Mouse (Mus musculus): ENCODE results near the gene Tmem212.
"Not testable (repeated sequence)": the region's sequence is repeated elsewhere in the genome, so short reads cannot be mapped to it uniquely, and the experiment has no call there.

The Tmem212 gene

DNA sequence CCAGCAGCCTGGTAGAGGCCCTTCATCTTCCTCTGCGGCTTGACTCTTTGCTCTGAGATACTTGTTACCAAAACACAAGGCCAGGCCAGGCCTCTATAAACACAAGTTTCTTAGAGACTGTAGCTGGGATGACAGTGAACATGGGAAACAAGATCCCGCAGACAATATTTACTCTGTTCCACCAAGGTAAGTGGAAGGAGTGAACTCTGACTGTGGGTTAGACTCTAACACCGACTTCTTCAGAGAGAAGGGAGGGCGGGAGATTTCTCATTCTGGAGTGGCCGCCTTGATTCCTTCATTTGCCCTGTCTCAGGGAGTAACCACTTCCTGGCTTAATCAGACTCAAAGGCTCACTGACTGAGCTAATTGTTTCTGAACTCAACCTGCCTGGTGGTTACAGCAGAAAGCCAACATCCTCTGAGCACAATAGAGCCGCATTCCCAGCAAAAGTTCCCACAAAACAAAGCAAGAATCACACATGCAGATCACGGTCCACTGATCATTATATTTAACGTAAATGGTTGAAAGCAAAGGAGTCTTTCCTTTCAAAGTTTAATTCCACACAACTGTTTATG is at the start of gene Tmem212:
Gene Tmem212 (minus strand): TSS at position 51 of the 575 bp plus-strand sequence.
- no peak for DNase-seq (ENCODE audit: low spot score in 2 of 2)

GRCm38 (mm10) chr3:27945397-27945796 is 49.2 kb upstream of the Tmem212 start:
- DNase-seq (ENCODE audit: low spot score in 2 of 2) = not testable (repeated sequence)

- DNase-seq (ENCODE audit: low spot score in 2 of 2) = no peak
Measured at GRCm38 (mm10) chr3:27942991-27943390, 46.8 kb upstream of the Tmem212 start.

DNA sequence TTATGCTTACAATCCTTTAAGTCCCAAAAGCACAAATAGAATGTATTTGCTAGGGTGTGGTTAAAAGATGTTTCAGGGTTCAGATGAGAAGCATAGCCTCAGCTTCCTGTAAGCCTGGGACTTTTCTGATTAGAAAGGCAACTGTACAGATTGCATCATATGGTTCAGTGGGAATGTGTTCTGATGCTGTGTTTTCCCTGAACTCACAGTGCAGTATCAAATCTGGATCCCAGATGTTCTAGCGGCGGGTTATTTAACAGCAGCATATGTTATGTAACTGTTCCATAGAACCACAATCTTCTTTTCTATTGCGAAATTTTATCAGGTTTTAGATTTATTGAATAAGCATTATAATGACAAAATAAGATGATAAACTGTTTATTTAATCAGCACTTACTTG is 45.5 kb upstream of the Tmem212 start:
- no peak for DNase-seq (ENCODE audit: low spot score in 2 of 2)

DNA sequence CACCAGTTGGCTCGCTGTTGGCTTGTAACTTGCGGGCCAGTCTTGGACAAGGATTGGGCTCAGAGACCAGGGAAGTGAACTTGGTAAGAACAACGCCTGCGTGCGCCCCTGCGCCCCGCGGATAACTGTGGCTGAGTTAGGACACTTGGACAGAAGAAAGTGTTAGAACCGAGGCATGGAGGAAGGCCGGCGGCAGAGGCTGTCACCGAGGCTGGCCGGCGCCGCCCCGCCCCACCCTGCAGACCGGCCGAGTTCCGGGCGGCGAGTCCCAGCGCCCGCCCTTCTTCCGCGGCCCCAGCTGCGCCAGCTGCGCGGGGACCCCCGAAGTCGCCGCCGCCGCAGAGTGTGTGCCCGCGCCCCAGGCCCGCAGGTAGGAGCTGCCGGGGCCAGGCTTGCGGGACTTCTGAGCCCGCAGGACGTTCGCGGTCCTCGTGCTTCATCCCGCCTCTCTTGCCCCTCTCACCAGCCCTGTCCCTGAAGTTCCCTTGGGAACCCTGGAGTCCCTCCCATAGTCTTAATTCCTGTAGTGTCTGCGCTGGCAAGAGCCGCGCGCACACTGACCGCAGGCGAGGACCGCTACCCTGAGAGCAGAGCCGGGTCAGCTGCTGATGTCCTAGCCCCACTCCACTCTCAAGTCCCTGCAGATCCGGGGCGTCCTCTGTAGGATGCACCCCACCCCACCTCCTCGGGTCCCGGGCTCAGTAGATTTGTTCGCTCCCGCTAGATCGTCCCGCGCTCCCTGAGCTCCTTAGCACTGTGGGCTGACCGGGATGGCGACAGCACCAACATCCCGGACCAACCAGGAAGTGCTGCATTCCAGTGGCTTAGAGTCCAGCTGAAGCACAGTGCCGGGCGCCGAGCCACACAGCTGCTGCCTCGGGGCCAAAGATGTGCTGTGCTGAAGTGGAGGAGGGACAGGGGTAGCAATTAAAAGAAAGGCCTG is 42.5 kb upstream of the Tmem212 start, which contains the start of gene Pld1:
Gene Pld1 (plus strand): TSS at position 315 of the 943 bp plus-strand sequence.
- peak; percentile 15 to 26 for DNase-seq (ENCODE audit: low spot score in 2 of 2)

GRCm38 (mm10) chr3:27937144-27938110 is 41.3 kb upstream of the Tmem212 start:
- DNase-seq (ENCODE audit: low spot score in 2 of 2) = no peak

DNA sequence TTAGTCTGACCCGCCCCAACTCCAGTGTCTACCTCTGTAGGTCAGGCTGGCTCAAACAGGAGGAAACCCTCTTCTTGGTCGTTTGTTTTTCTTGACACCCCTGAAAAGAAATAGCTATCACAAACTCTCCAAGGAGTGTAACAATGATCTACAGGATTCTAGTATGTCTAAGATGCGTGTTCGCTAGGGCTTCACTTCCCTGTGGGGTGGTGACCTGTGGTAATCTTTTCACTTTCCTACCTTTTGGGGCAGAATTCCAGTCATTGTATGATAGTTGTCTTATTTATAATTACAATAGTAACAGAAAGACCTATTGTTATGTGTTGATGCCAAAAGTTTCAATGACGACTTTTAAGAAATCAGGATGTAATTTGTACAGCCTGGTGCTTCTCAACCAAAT is 40.6 kb upstream of the Tmem212 start:
- no peak for DNase-seq (ENCODE audit: low spot score in 2 of 2)

GRCm38 (mm10) chr3:27935644-27936043 is 39.5 kb upstream of the Tmem212 start:
- DNase-seq (ENCODE audit: low spot score in 2 of 2) = no peak

GRCm38 (mm10) chr3:27932391-27932790 is 36.2 kb upstream of the Tmem212 start:
- no peak for DNase-seq (ENCODE audit: low spot score in 2 of 2)

DNA sequence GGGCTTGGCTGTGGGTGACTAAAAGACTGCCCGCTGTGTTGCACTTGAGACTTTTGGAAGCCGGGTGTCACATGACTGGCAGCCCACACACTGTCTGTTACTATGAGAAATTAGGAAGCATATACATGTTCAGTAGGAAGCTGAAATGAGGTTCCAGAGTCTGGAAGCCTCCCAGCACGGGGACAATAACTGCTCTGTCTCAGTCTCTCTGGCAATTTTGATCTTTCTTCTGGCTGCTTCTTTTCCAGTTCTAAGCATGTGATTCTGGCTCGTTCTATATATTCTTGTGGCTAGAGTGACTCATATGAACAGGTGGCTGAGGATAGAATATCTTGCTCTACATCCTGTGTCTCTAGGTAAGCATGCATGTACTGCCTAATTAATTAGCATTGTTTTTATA is 33.1 kb upstream of the Tmem212 start:
- DNase-seq (ENCODE audit: low spot score in 2 of 2) = no peak

- no peak for DNase-seq (ENCODE audit: low spot score in 2 of 2)
Measured at GRCm38 (mm10) chr3:27924037-27924436, 27.9 kb upstream of the Tmem212 start.

- no peak for DNase-seq (ENCODE audit: low spot score in 2 of 2)
Measured at GRCm38 (mm10) chr3:27921268-27922020, 25.3 kb upstream of the Tmem212 start.

- no peak for DNase-seq (ENCODE audit: low spot score in 2 of 2)
Measured at GRCm38 (mm10) chr3:27918656-27919436, 22.7 kb upstream of the Tmem212 start.

DNA sequence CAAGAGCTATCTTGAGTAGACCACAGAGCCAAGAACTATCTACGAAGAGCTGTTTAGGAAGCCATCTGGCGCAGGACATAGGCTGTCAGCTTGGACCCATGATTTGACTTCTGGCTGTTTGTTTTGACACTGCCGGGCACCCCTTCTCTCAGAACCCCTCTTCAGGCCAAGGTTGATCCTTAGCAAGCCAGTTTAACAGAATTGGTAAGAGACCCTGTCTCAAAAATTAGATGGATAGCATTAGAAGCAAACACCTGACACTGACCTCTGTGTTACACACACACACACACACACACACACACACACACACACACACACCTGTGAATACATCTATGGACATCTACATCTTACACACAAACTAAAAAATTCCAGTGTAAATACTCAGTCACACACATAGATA is 12.8 kb upstream of the Tmem212 start:
- no peak for DNase-seq (ENCODE audit: low spot score in 2 of 2)

DNA sequence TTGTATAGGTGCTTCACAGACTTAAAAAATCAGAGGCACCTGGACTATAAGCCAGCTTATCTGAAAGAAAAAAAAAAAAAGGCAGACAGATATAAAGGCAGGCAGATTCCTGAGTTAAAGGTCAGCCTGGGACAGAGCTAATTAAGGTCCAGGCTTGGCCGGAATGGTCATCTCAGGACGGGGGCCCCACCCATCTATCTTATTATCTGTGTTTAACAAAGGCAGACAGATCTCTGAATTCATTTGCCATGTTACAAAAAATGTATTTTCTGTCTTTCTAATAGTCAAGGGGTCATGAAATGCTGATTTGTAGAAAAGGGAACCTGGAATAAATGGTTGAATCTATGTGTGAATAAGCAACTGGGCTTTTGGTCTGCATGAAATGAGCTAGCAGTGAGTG is 12.1 kb upstream of the Tmem212 start:
- no peak for DNase-seq (ENCODE audit: low spot score in 2 of 2)

DNA sequence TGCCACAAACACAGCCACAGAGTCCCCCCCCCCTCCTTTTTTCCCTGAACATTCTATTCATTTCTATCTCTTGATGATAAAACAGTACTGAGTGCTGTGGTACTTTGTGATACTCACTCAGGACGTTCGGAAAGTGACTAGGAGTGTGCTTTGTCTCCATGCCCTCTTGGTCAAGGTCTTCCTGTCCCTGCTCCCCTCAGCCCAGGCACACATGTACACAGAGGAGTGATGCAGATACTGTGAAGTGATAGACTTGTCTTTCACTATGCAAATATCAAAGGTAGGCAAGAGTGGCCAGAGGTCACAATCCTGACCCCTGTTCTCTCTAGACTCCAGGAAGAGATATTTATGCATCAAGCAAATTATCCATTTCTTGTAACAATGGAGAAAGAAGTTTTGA is 11.1 kb upstream of the Tmem212 start:
- DNase-seq (ENCODE audit: low spot score in 2 of 2) = no peak

GRCm38 (mm10) chr3:27906647-27907209 is 10.6 kb upstream of the Tmem212 start:
- DNase-seq (ENCODE audit: low spot score in 2 of 2) = no peak

- no peak for DNase-seq (ENCODE audit: low spot score in 2 of 2)
Measured at GRCm38 (mm10) chr3:27904659-27905330, 8.6 kb upstream of the Tmem212 start.

DNA sequence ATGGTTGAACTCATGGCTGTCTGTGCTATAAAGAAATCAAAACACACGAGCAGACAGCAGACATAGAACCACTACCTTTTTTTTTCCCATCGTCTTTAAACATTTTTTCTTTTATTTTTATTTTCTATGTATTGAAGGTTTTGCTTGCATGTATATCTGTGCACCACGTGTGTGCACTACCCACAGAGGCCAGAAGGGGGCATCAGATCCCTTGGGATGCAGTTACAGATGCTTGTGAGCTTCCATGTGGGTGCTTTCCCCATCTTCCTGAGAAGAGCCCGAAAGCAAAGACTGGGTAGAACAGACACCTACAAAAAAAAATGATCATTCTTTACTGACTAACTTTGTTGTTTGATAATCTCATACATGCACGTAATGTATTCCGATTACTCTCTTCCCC is 5.7 kb upstream of the Tmem212 start:
- DNase-seq (ENCODE audit: low spot score in 2 of 2) = no peak

Measured in spleen, postnatal 36 days (tissue).